Mouse (Mus musculus): ENCODE measurements around the gene Notch1. TPM values are rescaled to one million over a fixed set of nuclear protein-coding genes. Genes with fewer than 3 reads are reported as not detected.

Notch1 gene
- polyA plus RNA-seq, 1 experiment from 2014 or later, result 11.8 TPM

DNA sequence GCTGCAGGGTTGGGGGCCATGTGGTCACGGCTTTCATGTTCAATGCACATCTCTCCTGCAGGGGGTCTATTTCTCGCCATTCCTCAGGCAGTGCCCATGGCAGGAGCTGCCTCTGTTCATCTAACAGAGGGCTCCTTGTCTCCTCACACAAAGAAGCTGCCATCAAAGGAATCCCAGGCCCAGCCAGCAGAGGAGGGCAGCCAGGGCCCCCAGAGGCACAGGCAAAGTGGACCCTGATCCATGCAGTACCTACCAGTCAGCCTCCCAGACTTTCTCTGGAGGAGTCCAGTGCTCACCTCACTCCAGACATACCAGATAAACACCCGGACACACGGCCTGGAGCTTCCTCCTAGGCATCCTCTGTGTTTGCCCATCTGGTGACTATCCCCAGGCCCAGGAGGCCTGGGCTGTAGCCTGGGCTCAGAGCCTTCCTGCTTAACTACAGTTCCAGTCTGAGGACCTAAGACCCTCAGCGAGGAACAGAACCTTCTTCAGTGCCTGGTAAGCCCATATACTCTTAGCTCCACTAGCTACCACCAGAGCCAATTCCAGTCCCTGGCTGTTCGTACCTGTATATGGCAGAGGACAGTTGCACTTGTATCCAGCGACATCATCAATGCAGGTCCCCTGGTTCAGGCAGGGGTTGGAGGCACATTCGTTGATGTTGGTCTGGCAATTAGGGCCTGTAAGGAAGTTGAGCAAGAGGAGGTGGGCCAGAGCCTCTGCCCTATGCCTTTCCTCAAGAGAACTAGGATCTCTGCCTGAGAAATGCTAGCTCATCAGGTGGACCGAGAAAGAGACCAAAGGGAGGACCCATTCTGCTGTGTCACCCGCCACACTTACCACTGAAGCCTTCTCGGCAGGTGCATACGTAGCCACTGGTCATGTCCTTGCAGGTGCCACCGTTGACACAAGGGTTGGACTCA is 40.7 kb downstream of the Notch1 start:
- H3K9me3 ChIP-seq (ENCODE audit: low read length), result no peaks in the 10 kb centered on the region
- DNase-seq (ENCODE audit: low spot score), result peak; percentile 33
- TF ChIP-seq CTCF (IDR thresholded peaks at IDR 0.05) (0 out of 2 replicates have a peak, but pooled peaks have one; percentile 12), EP300 (IDR thresholded peaks at IDR 0.05) (no peak)
- peak; percentile 18; the same call in 1 of the 2 replicates for ATAC-seq
- H3K27ac ChIP-seq (ENCODE audit: low read length), result peak overlapping the region; percentile 74
- no peak overlapping the region for H3K4me2 ChIP-seq (replicated peaks; ENCODE audit: low read depth, low read length)
- 62% methylated on average over 13 of the region's 13 CpGs for WGBS
- no peak overlapping the region for H3K4me3 ChIP-seq (ENCODE audit: low read depth, low read length)
- no peaks in the 10 kb centered on the region for H3K4me1 ChIP-seq (ENCODE audit: insufficient read depth, low read depth, low read length)
- peaks cover 71% of the 10 kb centered on the region for H3K36me3 ChIP-seq (ENCODE audit: insufficient read depth, low read length)
- H3K9ac ChIP-seq (replicated peaks; ENCODE audit: low read depth), result no peak overlapping the region
- no peaks in the 10 kb centered on the region for H3K27me3 ChIP-seq (replicated peaks; ENCODE audit: insufficient read depth, low read length)

DNA sequence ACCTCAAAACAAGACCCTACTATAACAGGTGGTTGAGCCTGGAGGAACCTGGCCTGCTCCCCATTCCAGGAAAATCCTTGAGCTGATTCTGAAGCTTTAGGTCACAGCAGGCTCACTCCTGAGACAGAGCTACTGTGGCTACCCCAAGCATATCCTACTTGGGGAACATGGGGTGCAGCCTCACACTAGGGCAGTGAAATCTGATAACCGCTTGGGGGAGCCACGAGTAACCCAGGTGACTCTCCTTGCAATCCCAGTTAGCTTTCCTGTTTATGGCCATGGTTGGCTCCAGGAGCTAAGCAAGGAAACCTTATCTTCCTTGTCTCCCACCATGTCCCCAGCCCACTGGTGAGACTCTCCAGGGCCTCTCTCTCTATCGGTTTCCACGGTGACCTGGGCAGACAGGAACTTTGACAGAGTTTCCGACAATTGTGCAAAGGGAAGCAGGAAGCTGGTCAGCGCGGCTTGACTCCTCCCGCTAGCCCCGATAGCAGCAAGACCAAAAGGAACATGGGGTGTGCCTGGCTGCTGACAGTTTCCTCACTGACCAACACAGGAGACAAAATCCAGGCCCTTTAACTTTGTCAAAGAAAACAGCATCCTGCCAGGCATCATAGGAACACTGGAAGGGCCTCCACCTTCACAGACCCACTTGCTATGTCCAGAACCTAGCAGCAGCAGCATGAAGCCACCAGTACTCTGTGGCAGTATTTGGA is 41.5 kb downstream of the Notch1 start:
- DNase-seq (ENCODE audit: low spot score), result peak; percentile 89
- Histone ChIP-seq H3K4me3 (ENCODE audit: low read depth, low read length) (no peak overlapping the region), H3K4me2 (replicated peaks; ENCODE audit: low read depth, low read length) (no peak overlapping the region), H3K27me3 (replicated peaks; ENCODE audit: insufficient read depth, low read length) (no peaks in the 10 kb centered on the region), H3K4me1 (ENCODE audit: insufficient read depth, low read depth, low read length) (no peaks in the 10 kb centered on the region), H3K9ac (replicated peaks; ENCODE audit: low read depth) (no peak overlapping the region), H3K9me3 (ENCODE audit: low read length) (no peaks in the 10 kb centered on the region), H3K27ac (ENCODE audit: low read length) (peak overlapping the region; percentile 74), H3K36me3 (ENCODE audit: insufficient read depth, low read length) (peaks cover 72% of the 10 kb centered on the region)
- peak; percentile 87 for ATAC-seq
- TF ChIP-seq EP300 (IDR thresholded peaks at IDR 0.05), result peak; percentile 94
- peak; percentile 71 for TF ChIP-seq CTCF (IDR thresholded peaks at IDR 0.05)
- 39% methylated on average over 9 of the region's 9 CpGs for WGBS

DNA sequence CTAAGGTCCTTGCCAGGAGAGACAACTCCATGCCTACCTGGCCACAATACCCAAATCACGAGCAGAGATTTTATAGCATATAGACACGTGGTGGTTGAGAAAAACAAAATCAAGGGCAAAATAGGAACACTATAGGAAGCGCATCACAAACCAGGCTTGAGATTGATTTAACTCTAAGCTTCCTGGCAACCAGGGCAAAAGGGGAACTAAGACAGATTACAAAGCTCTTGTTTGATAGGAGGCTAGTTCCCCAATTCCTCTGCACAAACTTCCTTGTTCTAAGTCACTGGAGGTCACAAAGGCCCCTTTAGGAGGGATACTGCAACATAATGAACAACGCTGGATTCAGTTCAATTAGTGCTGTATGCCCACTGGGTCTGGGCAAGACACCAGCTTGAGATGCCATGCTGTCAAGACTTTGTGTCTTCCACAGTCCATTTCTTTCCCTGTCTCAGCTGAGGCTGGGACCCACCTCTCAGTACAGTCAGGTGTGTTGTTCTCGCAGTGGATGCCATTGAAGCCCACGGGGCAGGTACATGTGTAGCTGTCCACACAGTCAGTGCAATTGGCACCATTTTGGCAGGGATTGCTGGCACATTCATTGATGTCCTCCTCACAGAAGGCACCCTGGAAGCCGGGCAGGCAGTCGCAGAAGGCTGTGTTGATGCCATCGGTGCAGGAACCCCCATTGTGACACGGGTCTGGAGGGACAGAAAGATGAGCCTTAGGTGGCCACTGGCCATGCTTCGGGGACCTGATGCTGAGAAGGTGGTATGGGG is 44.0 kb downstream of the Notch1 start:
- peak; percentile 28 for DNase-seq (ENCODE audit: low spot score)

DNA sequence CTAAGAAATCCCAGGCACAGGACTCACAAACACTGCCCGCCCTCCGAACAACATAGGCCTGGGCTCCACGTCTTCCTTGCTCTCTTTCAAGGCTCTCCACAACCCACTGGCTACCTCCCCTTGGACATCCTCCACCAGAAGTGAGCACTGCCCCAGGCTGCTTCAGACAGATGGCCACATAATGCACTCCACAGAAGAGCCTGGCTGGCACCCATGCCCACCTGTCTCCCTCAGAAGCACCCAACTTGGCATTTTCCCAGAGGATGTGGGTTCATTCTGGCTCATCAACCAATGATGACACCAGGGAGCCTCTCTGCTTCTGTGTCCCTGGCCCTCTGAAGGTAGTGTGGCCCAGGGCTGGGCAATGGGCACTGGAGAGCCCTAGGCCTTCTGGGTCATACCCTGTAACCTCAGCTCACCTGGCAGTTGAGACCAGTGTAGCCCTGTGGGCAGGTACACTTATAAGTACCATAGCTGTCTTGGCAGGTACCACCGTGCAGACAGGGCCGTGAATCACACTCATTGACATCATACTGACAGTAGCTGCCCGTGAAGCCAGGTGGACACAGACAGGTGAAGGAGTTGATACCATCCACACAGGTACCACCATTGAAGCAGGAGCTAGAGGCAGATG is 44.7 kb downstream of the Notch1 start:
- no peaks in the 10 kb centered on the region for H3K27me3 ChIP-seq (replicated peaks; ENCODE audit: insufficient read depth, low read length)
- no peak overlapping the region for H3K27ac ChIP-seq (ENCODE audit: low read length)
- no peak overlapping the region for H3K4me2 ChIP-seq (replicated peaks; ENCODE audit: low read depth, low read length)
- no peak overlapping the region for H3K9ac ChIP-seq (replicated peaks; ENCODE audit: low read depth)
- H3K36me3 ChIP-seq (ENCODE audit: insufficient read depth, low read length), result peaks cover 67% of the 10 kb centered on the region
- H3K4me3 ChIP-seq (ENCODE audit: low read depth, low read length), result no peak overlapping the region
- DNase-seq (ENCODE audit: low spot score) (no peak), ATAC-seq (no peak)
- no peaks in the 10 kb centered on the region for H3K4me1 ChIP-seq (ENCODE audit: insufficient read depth, low read depth, low read length)
- TF ChIP-seq EP300 (IDR thresholded peaks at IDR 0.05) (no peak), CTCF (IDR thresholded peaks at IDR 0.05) (no peak)
- no peaks in the 10 kb centered on the region for H3K9me3 ChIP-seq (ENCODE audit: low read length)
- 86% methylated on average over 6 of the region's 6 CpGs for WGBS

More for the DNA sequence above, 44.0 kb downstream of the Notch1 start:
- no peak overlapping the region for H3K4me2 ChIP-seq (replicated peaks; ENCODE audit: low read depth, low read length)
- no peaks in the 10 kb centered on the region for H3K9me3 ChIP-seq (ENCODE audit: low read length)
- peaks cover 68% of the 10 kb centered on the region for H3K36me3 ChIP-seq (ENCODE audit: insufficient read depth, low read length)
- no peak overlapping the region for H3K9ac ChIP-seq (replicated peaks; ENCODE audit: low read depth)
- WGBS, result 83% methylated on average over 11 of the region's 11 CpGs
- no peaks in the 10 kb centered on the region for H3K27me3 ChIP-seq (replicated peaks; ENCODE audit: insufficient read depth, low read length)
- H3K4me3 ChIP-seq (ENCODE audit: low read depth, low read length), result no peak overlapping the region
- no peaks in the 10 kb centered on the region for H3K4me1 ChIP-seq (ENCODE audit: insufficient read depth, low read depth, low read length)
- TF ChIP-seq EP300 (IDR thresholded peaks at IDR 0.05) (no peak), CTCF (IDR thresholded peaks at IDR 0.05) (no peak)
- ATAC-seq, result no peak
- H3K27ac ChIP-seq (ENCODE audit: low read length), result no peak overlapping the region

DNA sequence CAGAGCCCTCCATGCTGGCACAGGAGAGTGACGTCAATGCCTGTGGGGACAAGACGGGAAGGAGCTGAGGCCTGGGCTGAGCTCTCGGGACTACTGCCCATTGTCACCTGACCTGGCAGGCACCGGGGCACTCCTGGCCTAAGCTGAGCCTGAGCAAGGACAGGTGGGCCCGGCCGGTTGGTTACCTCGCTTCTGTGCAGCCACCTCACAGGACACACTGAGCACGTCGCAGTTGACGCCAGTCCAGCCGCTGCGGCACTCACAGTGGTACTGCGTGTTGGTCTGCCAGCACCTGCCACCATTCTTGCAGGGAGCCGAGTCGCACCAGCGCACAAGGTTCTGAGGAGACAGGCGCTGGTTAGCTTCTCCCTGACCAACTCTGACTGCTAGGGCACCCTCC is 45.5 kb downstream of the Notch1 start:
- no peak overlapping the region for H3K27ac ChIP-seq (ENCODE audit: low read length)
- 92% methylated on average over 17 of the region's 17 CpGs for WGBS
- H3K9me3 ChIP-seq (ENCODE audit: low read length), result no peaks in the 10 kb centered on the region
- H3K27me3 ChIP-seq (replicated peaks; ENCODE audit: insufficient read depth, low read length), result no peaks in the 10 kb centered on the region
- peaks cover 66% of the 10 kb centered on the region for H3K36me3 ChIP-seq (ENCODE audit: insufficient read depth, low read length)
- H3K4me3 ChIP-seq (ENCODE audit: low read depth, low read length), result no peak overlapping the region
- ATAC-seq, result no peak
- no peak overlapping the region for H3K9ac ChIP-seq (replicated peaks; ENCODE audit: low read depth)
- no peak for DNase-seq (ENCODE audit: low spot score)
- H3K4me1 ChIP-seq (ENCODE audit: insufficient read depth, low read depth, low read length), result no peaks in the 10 kb centered on the region
- TF ChIP-seq EP300 (IDR thresholded peaks at IDR 0.05), result no peak
- no peak for TF ChIP-seq CTCF (IDR thresholded peaks at IDR 0.05)
- no peak overlapping the region for H3K4me2 ChIP-seq (replicated peaks; ENCODE audit: low read depth, low read length)

All from lung, postnatal 0 days (tissue).